Mouse (Mus musculus): ENCODE measurements at regions not wholly inside any gene's neighbourhood (a gene's known extent, or its start where the extent isn't known, plus 50 kb on each side); places are given as distances from the start of the nearest gene placed in this dataset.
"Not testable (repeated sequence)": the region's sequence is repeated elsewhere in the genome, so short reads cannot be mapped to it uniquely, and the experiment has no call there.

DNA sequence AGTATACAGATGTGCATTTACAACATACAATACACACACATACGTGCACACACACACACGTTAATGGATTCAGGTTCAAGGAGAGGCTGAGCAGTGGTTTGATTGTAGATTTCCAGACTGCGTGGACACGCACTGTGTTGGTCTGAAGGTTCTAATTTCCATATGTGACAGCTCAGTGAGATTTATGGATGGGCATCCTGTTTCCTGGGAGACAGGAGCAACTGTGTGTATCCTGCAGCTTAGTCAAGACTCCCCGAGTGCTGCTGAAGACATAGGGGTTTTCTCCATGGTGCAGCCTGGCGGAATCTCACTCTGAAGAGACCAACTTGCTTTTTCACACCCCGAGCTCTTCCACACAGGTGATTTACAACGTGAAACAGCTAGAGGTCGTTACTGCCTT, 119.3 kb upstream of the Foxk1 start:
- no peak for DNase-seq

- no peak for DNase-seq
These were observed 113.3 kb upstream of the Foxk1 start for GRCm38 (mm10) chr5:142287981-142288380.

- DNase-seq, result peak; percentile 63
These were observed 109.8 kb upstream of the Foxk1 start for GRCm38 (mm10) chr5:142291451-142291850.

- not testable (repeated sequence) for DNase-seq
These were observed 104.9 kb upstream of the Foxk1 start for GRCm38 (mm10) chr5:142296401-142296800.

DNA sequence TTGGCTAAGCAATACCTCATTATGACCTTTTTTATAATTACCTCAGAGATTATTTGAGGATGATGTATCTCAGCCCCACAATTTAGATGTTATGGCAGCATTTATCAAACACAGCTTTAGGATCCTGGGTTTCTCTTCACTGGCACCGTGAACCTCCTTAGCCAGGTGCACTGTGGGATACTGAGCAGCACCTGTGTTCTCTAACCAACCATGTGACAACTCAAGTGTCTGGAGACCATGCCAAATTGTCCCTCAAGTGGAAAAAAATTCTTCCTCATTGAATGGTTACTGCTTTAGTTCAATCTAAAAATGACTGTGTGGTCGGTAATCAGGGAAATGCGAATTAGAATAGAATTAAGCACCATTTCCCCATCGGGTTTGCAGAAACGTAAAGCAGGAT, 101.7 kb upstream of the Foxk1 start:
- DNase-seq, result no peak

- no peak for DNase-seq
These were observed 92.8 kb upstream of the Foxk1 start for GRCm38 (mm10) chr5:142308511-142308910.

DNA sequence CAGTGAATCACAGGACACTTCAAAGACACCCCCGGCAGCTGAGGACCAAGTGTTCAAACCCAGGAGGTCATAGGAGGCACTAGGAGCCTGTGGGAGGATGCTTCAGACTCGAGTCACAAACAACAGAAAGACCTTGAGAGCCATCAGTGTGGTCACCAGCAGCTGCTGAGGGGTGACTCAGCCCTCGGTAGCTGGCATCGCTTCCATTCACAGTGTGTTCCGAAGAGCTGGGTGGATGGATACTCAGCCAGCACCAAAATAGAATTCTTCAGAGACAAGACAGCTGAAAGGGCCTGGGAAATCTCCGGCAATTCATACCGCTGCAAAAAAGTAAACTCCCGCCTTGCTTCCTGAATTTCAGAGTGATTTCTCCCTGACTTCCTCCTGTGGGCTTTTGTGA, 87.4 kb upstream of the Foxk1 start:
- DNase-seq, result peak; percentile 57

GRCm38 (mm10) chr5:142314466-142314865, 86.8 kb upstream of the Foxk1 start:
- no peak for DNase-seq

DNA sequence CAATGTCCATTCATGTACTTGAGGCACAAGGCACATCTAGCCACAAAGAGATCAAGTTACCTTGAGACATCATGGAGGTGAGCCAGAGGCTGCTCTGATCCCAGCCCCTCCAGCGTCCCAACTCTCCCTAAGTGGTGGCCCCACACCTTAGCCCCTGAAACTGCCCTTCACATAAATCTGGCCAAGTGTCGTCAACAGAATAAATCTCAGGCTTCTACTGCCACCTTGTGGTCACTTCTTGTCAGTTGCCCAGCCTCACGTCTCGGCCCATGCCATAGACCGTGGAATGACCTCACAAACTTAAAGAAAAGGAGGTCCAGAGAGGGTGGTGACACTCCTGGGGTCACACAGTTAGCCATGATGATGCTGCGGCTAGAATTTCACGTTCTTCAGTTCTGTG, 82.0 kb upstream of the Foxk1 start:
- peak; percentile 30 for DNase-seq

- no peak for DNase-seq
These were observed 80.0 kb upstream of the Foxk1 start for GRCm38 (mm10) chr5:142321316-142321715.

- DNase-seq, result no peak
These were observed 76.4 kb upstream of the Foxk1 start for GRCm38 (mm10) chr5:142324928-142325327.

GRCm38 (mm10) chr5:142325560-142325959, 75.7 kb upstream of the Foxk1 start:
- DNase-seq, result no peak

GRCm38 (mm10) chr5:142327261-142327660, 74.0 kb upstream of the Foxk1 start:
- DNase-seq, result peak; percentile 17

- no peak for DNase-seq
These were observed 71.4 kb upstream of the Foxk1 start for GRCm38 (mm10) chr5:142329724-142330520.

DNA sequence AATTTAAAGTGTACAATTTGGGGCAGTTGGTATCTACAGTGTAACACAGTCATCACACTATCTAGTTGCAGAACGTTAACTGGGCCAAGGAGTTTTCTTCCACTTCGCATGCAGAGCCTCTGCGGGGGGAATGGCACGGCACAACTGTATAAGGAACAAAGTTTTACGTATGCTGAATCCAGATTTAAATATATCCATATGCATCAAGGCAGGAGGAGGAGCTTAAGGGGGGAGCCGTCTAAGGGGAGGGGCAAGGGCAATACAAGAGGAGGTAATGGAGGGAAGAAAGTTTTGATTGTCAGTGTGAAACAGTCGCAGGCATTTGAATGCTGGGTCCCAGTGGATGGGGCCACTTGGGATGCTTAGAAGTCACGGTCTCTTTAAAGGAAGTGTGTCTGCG, 68.6 kb upstream of the Foxk1 start:
- no peak for DNase-seq

DNA sequence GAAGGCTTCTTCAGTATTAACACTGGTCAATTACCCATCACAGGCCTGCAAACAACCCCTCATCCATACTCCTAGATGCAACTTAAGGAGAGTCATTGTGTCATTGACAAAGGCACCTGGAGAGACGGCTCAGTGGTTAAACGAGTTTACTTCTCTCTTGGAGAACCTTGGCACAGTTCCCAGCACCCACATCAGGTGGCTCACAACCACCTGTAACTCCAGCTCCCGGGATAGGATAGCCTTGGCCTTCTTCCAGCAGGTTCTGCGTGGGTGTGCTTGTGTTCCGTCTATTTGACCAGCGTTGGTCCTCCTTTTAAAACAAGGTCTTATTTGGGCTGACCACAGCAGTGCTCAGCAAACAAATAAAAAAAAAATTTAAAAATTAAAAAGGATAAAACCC, 63.9 kb upstream of the Foxk1 start:
- no peak for DNase-seq

GRCm38 (mm10) chr5:142338051-142338450, 63.2 kb upstream of the Foxk1 start:
- no peak for DNase-seq

DNA sequence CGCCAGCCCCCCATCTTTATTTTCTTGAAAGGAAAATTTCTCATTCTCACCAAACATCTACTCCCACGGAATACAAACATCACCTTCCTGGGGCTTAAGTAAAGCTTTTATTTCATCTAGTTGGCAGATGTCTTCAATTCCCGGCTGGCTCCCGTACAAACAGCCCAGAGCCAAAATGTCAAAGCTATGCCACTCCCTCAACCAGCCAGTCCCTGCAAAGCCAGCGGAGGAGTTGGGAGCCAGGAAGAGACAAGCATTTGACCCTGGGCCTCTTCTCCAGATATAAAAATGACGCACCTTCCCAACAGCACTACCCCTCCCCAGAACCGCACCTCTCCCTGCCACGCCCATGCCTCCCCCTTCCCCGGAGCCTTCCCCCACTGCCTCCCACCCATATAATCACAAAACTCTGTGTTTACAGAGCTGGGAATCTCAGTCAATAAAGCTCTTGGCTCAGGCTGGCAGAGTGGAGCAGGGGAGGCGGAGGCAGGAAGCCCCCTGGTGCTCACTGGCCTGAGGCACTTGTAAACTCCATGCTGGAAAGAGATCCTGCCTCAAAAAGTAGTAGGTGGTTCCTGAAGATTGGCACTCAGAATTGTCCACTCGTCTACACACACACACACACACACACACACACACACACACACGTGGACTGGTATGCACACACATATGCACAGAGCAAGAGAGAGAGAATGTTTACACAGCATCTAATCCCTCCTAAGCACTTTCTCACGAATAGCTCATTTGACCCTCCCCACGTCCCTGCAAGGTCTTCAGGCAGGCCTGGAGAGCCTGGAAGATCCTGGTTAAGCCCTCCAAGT, 60.9 kb upstream of the Foxk1 start:
- DNase-seq, result no peak

DNA sequence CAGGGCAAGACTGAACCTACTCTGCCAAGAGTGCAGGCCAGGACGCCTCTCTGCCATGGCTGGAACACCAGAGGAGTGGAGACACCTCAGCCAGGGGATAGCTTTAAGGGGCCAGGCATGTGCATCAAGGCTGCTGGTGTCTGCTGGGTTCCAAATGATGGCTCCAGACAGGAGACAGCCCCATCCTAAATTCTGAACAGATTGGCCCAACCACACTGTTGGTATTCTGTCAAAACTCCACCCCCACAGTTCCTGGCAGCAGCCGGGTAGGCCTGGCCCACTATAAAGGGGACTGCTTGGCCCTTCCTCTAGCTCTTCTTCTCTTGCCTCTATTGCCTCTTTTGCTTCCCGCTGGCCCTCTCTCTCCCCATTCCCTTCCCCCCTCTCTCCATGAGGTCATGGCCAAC, 60.3 kb upstream of the Foxk1 start:
- peak; percentile 61 for DNase-seq

DNA sequence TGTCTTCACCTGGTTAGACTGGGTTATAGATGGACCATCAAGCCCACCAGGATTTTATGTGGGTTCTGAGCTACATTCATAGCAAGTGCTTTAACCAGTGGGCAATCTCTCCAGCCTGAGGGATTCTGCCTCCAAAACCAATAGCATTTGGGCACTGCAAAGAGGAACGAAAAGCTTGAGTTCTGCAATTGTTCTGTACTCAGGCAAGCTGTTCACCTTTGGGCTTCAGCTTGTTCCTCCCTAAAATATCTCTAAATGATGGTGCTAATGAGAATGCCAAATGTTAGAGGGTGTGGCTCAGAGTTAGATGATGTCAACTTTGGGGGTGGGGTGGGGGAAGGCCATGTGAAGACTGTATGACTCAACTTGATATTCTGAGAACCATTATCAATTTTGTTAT, 54.8 kb upstream of the Foxk1 start:
- DNase-seq, result peak; percentile 59

DNA sequence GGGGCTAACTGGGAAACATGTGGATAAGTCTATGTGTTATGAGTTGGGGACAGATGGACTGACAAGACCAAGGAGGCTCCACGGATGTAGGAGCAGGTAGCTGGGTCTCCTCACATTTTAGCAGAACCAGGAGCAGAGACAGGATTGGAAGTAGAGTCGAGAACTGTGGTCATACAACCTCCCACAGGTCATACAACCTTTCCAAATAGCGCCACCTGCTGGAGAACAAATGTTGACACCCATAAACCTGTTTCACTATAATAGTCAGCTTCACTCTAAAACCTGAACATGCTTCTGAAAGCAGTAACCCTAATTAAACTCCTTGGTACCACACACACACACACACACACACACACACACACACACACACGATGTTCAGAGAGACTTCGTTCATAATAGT, 50.7 kb upstream of the Foxk1 start:
- DNase-seq, result no peak
